ENCODE assay signal across 8 mouse cellular contexts in the genomic region with DNA sequence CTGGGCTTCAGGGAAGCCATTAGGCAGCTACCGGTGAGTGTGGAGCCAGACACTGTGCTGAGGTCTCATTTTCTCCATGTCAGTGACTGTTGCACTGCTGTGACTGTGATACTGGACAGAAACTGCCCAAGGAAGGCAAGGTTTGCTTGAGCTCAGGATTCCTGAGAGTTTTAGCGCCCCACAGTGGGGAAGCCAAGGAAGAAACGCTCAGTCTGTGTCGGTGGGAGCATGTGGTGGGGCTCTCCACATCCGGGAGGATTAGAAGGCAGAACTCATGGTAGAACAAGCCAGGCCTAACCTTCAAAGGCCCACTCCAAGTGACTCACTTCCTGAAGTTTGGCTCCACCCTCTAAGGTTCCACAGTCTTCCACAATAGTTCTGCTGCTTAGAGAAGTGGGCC. TPM values are rescaled to one million over a fixed set of nuclear protein-coding genes. Genes with fewer than 3 reads are reported as not detected.
DNase-seq lines count a peak whose midpoint lies in the region; ATAC-seq and TF ChIP-seq lines count a peak whose summit lies in the region.

No protein-coding gene starts in this region.

- peaks cover 5% of the 10 kb centered on the region; the same call in 1 of the 2 replicates for H3K4me1 ChIP-seq in E14TG2a.4 (replicated peaks; ENCODE audit: low read depth, low read length)
- peaks cover 3% of the 10 kb centered on the region for H3K4me1 ChIP-seq in cerebellum, adult 2 months (ENCODE audit: control insufficient read depth, insufficient read depth, low read length)

- H3K27me3 ChIP-seq in E14TG2a.4 (ENCODE audit: insufficient read depth, low read length) = peaks cover 4% of the 10 kb centered on the region; the same call in 1 of the 2 replicates
- no peaks in the 10 kb centered on the region for H3K27me3 ChIP-seq in cerebellum, adult 2 months (ENCODE audit: control insufficient read depth, insufficient read depth, low read length)

- TF ChIP-seq CTCF in E14TG2a.4 (conservative IDR thresholded peaks at IDR 0.05; ENCODE audit: low read length) = peak; percentile 21
- peak; percentile 79 for TF ChIP-seq CTCF in cerebellum, adult 2 months (IDR thresholded peaks at IDR 0.05; ENCODE audit: borderline replicate concordance, insufficient read depth, low read depth, low read length)

- ATAC-seq in erythroid progenitor cell, adult 5-6 weeks (replicated peaks; ENCODE audit: low FRiP score, poor library complexity, severe bottlenecking) = no peak

- no peak for TF ChIP-seq POLR2A in cerebellum, adult 2 months (IDR thresholded peaks at IDR 0.05; ENCODE audit: borderline replicate concordance, insufficient read depth, low read length)

- no peak overlapping the region for H3K27ac ChIP-seq in cerebellum, adult 2 months (ENCODE audit: insufficient read depth, low read length)

- H3K36me3 ChIP-seq in E14TG2a.4 (ENCODE audit: insufficient read depth, low read length) = no peaks in the 10 kb centered on the region

- intact Hi-C loops in left cerebral cortex, postnatal 14 days (cut with DNase I) = no loop called here

- no peak overlapping the region for H3K4me3 ChIP-seq in E14TG2a.4 (replicated peaks; ENCODE audit: low read length)
- H3K4me3 ChIP-seq in cerebellum, adult 2 months (replicated peaks; ENCODE audit: insufficient read depth, low read depth, low read length) = no peak overlapping the region

- peak; percentile 57 for DNase-seq in layer of hippocampus, adult 11-12 months (ENCODE audit: low spot score)
- no peak for DNase-seq in layer of hippocampus, adult 9-10 months (ENCODE audit: low spot score)
- peak; percentile 79 for DNase-seq in cerebellum, adult 2 months
- peak; percentile 28 for DNase-seq in gastrocnemius, postnatal 25 days
- peak; percentile 39 to 52 for DNase-seq in left cerebral cortex, postnatal 14 days (ENCODE audit: low spot score in 2 of 2)
- DNase-seq in right cerebral cortex, adult 18-20 months = peak; percentile 53

- H3K9me3 ChIP-seq in E14TG2a.4 (ENCODE audit: low read length) = no peaks in the 10 kb centered on the region

- 10% methylated on average over 5 of the region's 5 CpGs for WGBS in cerebellum, adult 2 months

RNA-seq across cellular contexts. Expression of gene Sc5d, which starts 55.6 kb away (rescaled TPM):
- polyA plus RNA-seq in cerebellum, adult 2 months (2012; rRNA removed) = 88.8 and 92.6 TPM in 2 replicates
- total RNA-seq in gastrocnemius, postnatal 25 days (2021) = 10 to 100 TPM; 16.4 to 18.1 TPM
- 10 to 100 TPM; 56.3 to 59.5 TPM for total RNA-seq in left cerebral cortex, postnatal 14 days (2021)
- 6.7 and 8.3 TPM in 2 replicates for total RNA-seq in erythroid progenitor cell, adult 5-6 weeks (2015; ENCODE audit: low replicate concordance)
- total RNA-seq in erythroid progenitor cell, adult 5-6 weeks (2017; ENCODE audit: low replicate concordance) = 5.6 and 8.9 TPM in 2 replicates
